Mouse (Mus musculus) kidney, adult 2 months (tissue): ENCODE data around the gene Gm826.

Source experiments
- CTCF ChIP-seq: fragments of 200-500 bp; conservative IDR thresholded peaks from 2 replicates; pipeline ENCODE4 v1.5.1; 2011; ENCODE audit warnings: low read depth, mild to moderate bottlenecking, control low read depth, low read length, moderate library complexity, mixed read lengths; ENCODE audit not compliant: insufficient read depth, insufficient read length
- POLR2A ChIP-seq: fragments of 200-500 bp; IDR thresholded peaks from one replicate; pipeline ENCODE4 v1.6.1; 2011; ENCODE audit warnings: low read depth, low read length, control low read depth

DNA sequence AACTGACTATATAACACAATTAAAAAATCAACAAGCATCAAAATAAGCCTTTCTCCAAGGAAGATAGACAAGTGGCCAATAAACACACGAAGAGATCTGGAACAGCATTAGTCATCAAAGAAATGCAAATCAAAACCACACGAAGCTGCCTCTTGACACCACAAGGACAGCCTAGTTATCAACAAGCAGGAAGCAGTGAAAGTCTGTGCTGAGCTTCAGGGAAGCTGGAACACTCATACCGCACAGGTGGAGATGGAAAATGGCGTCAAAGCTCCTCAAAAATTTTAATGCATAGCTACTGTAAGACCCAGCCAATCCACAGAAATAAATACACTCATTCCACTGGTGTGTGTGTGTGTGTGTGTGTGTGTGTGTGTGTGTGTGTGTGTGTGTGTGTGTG lies 31.9 kb downstream of the Gm826 start:
- TF ChIP-seq CTCF (no peak), POLR2A (no peak)
